Mouse (Mus musculus): ENCODE results near the gene Fgr.
A peak's percentile ranks its signal among the peaks of the same experiment; 100 is the strongest.
"Not testable (repeated sequence)": the region's sequence is repeated elsewhere in the genome, so short reads cannot be mapped to it uniquely, and the experiment has no call there.

Fgr gene

GRCm38 (mm10) chr4:132973814-132974398, at the start of gene Fgr:
TSS of gene Fgr (plus strand) at chr4:132974095.
- DNase-seq = no peak

DNA sequence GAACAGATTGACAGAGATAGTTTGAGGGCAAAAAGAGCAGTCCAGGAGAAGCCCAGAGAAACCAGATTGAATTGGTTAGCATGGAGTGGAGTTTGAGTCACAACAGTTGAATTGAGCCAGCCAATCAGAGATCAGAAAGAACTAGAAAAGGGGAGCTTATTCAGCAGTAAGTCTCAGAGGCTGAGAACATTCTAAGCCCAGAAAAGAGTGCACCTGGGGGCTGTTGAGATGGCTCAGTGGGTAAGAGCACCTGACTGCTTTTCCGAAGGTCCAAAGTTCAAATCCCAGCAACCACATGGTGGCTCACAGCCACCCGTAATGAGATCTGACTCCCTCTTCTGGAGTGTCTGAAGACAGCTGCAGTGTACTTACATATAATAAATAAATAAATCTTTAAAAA, 47.4 kb upstream of the Fgr start:
- DNase-seq = not testable (repeated sequence)

DNA sequence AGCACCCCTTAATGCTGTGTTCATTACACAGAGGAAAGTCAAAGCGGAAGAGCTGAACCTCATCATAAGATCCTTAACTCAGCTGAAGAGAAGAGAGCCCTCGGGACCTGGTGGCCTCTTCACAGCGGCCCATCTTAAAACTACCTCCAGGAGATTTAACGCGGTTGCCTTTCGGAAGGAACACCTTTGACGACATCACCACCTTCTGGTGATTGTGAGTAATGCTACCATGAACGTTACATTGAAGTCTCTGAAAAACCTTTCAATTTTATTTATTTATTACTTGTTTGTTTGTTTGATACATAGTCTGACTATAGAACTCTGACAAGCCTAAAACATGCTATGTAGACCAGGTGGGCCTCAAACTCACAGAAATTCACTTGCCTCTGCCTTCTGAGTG, 43.1 kb upstream of the Fgr start:
- DNase-seq = no peak

DNA sequence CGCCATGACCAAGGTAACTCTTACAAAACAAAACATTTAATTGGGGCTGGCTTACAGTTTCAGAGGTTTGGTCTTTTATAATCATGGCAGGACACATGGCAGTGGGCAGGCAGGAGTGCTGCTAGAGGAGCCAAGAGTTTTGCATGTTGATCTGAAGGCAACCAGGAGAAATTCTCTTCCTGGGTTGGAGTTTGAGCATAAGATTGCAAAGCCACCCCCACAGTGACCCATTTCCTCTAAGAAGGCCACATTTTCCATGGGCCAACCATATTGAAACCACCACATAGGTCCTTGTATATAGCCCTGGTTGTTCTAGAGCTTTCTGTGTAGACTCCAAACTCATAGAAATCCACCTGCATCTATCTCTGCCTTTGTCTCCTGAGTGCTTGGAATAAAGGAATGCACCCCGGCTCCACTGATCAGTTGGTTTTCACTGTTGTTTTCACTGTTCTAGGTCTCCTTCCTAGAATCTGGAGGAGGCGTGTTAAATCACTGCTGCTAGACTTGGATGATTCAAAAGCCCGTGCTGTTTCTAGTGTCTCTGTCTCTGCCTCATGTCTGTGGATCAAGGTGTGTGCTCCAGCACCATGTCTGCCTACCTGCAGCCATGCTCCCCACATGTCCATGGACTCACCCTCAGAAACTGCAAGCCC, 41.0 kb upstream of the Fgr start:
- DNase-seq = no peak

GRCm38 (mm10) chr4:132934639-132935038, 39.3 kb upstream of the Fgr start:
- no peak for DNase-seq

- peak; percentile 71 for DNase-seq
Observed at GRCm38 (mm10) chr4:132938181-132938941, 35.5 kb upstream of the Fgr start.

GRCm38 (mm10) chr4:132939421-132940127, 34.3 kb upstream of the Fgr start:
- no peak for DNase-seq

- no peak for DNase-seq
Observed at GRCm38 (mm10) chr4:132941012-132941729, 32.7 kb upstream of the Fgr start.

GRCm38 (mm10) chr4:132943088-132943487, 30.8 kb upstream of the Fgr start:
- no peak for DNase-seq

DNA sequence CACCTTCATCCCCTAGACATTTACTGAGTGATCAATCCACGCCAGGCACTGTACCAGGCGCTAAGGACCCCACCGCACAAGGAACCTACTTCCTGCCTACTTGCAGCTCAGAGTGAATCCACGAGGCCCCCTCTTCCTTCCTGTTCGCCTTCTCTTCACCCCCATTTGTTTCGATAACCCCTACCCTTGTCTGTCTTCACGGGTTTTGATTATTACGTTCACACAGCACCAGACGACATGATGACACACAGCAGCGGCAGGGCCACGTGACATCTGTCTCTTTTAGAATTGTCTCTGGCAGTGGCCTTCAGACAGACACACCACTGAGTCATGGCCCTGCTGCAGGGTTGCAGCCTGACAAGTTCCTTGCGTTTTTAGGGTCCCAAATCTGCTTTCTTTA, 29.8 kb upstream of the Fgr start:
- DNase-seq = no peak

DNA sequence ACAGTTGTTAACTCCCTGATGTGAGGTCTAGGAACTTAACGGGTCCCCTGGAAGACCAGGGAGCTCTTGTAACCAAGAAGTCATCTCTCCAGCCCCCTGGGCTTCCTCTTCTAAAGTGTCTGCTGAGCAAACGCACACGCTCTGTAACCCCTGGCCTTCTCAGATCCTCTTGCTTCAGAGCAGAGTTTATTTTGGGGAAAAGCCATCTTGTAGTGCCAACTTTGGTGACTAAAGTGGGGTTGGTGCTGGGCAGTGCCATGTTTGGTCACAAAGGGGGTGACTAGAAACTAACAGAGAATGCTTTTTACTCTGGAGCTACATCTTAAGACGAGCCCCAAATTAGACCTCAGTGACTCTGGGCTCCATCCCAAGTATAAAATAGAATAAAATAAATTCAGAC, 29.1 kb upstream of the Fgr start:
- no peak for DNase-seq

GRCm38 (mm10) chr4:132945261-132946046, 28.4 kb upstream of the Fgr start:
- peak; percentile 80 for DNase-seq

DNA sequence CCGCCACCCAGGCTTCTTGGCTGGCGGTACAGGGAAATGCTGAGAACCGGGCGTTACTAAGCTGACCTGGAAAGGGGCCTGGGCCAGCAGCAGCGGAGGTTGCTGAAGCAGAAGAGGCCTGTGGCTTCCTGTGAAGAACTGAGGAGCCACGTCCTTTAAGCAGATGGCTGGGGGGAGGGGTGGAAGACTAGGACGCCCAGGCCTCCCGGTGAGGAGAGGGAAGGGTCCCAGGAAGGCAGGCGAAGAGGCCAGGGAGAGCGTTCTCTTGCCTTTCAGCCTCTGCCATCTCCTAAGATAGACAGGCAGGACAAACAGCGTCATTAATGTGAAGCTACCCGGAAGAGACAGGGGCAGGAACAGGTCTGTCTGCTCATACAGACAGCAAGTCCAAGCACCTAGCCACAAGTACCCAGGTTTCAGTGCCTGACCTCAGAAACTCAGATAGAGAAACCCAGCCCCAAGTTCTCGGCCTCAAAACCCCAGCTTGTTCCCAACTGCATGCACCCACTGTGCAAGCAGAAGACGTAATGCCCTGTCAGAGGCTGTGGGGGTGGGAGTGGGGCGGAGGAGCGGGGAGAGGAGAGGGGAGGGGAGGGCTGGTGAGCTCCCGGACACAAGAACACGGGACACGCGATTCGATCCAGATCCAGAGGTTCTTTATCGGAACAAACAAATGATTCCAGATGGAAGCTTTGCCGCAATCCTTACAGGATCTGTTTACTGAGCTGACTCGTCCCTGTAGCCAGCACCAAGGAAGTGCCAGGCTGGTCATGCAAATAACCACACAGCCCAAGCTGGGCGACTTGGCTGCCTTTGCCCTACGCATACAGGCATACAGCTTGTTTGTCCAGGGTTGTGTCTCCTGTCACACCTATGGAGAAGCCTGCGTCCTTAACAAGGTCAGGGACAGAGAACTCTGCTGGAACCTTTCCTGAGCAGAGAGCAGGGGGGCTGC, 27.6 kb upstream of the Fgr start:
- peak; percentile 60 for DNase-seq

DNA sequence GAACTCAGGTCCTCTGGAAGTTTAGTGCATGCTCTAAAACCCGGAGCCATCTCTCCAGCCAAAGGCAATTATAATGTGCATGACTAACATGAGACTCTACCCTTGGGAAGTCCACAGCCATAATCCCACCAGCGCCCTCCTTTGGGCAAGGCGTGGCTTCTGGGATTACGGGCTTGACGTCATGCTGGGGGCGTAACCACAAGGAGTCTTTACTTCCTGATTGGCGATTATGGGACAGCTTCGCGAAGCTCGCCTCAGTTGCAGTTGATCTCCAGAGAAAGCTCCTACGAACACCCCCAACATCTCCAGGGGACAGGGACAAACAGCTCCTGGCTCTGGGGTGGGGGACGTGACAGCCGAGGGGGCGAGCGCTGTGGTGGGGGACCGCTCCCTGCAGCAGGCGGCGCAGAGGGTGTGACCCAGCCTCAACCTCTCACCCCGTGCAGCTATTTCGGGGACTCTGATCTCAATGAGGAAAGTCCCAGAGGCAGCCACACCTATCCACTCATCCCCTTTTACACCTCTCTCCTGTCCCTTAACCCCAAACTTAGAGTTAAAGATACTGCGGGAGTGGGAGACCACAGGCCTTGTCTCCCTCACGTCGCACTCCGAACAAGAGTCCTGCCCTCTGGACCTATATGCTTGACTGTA, 23.9 kb upstream of the Fgr start:
- DNase-seq = no peak

- DNase-seq = no peak
Observed at GRCm38 (mm10) chr4:132950999-132951398, 22.9 kb upstream of the Fgr start.

DNA sequence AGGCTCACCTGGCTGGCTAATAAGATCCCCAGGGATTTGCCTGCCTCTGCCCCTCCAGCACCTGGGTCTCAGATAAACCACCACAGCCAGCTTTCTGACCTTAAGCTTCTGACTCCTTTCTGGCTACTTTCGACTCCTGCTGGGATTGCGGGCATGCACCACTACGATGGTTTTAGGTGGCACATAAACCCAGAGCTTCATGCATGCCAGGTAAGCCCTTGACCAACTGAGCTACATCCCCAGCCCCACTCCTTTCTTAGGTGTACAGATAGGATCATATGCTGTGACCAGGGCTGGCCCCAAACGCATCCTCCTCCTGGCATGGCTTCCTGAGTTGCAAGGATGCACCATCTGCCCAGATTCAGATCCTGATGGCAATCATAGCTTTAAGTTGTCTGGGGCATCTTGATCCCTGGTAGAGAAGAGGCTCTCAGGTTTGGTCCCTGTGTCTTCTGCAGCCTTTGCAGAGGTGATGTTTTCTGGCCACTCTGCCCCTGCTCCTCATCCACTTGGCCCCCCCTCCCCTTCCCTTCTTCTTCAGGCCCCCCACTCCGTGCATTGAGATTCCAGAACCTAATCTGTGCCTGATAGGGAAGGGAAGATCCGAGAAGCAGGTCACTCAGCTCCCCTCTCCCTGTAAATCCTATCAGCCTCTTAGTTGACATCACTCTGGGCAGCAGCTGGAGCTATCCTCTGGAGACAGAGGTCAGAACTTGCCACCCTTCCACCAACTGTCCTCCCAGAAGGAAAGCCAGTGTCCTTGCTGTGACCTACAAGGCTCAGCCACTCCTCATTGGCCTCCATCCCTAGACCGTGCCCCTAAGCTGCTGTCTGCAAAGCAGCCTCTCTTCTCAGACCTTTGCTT, 19.1 kb upstream of the Fgr start:
- no peak for DNase-seq

- no peak for DNase-seq
Observed at GRCm38 (mm10) chr4:132955395-132955791, 18.5 kb upstream of the Fgr start.

GRCm38 (mm10) chr4:132958741-132959678, 14.9 kb upstream of the Fgr start:
- DNase-seq = no peak
